Mouse (Mus musculus) MEL (cell line): Measurements from ENCODE around the gene Aplf.

Experiments used
- BHLHE40 ChIP-seq: IDR thresholded peaks from 2 replicates; pipeline ENCODE4 v1.6.1; 2012; ENCODE audit warnings: low read depth, mild to moderate bottlenecking, inconsistent platforms, low read length, improper control_type of control experiment, borderline replicate concordance
- CHD2 ChIP-seq: IDR thresholded peaks from 2 replicates; pipeline ENCODE4 v1.6.1; 2011; ENCODE audit warnings: low read length, improper control_type of control experiment
- CTCF ChIP-seq, 3 experiments: IDR thresholded peaks in 2 of 3; conservative IDR thresholded peaks in 1 of 3; 2 replicates each; pipeline ENCODE4 v1.5.1; 2011 to 2012; ENCODE audit warnings: low read length in 3 of 3, low read depth in 2 of 3, mild to moderate bottlenecking in 2 of 3, improper control_type of control experiment in 1 of 3, inconsistent platforms in 1 of 3, mixed read lengths in 1 of 3, moderate library complexity in 1 of 3; ENCODE audit not compliant: control insufficient read depth in 1 of 3, insufficient read depth in 1 of 3, poor library complexity in 1 of 3, severe bottlenecking in 1 of 3
- NRF1 ChIP-seq: IDR thresholded peaks from 2 replicates; pipeline ENCODE4 v1.6.1; 2014; ENCODE audit warnings: low read depth, mild to moderate bottlenecking, inconsistent platforms, low read length, improper control_type of control experiment, moderate library complexity; ENCODE audit not compliant: poor library complexity, insufficient read depth, severe bottlenecking
- POLR2A ChIP-seq, 2 experiments: IDR thresholded peaks; 2 replicates each; pipeline ENCODE4 v1.6.1; 2011 to 2012; ENCODE audit warnings: low read length in 2 of 2, mild to moderate bottlenecking in 2 of 2, control low read depth in 1 of 2, improper control_type of control experiment in 1 of 2, low read depth in 1 of 2, moderate library complexity in 1 of 2; ENCODE audit not compliant: control insufficient read depth in 1 of 2, insufficient read depth in 1 of 2, poor library complexity in 1 of 2
- RAD21 ChIP-seq: IDR thresholded peaks from 2 replicates; pipeline ENCODE4 v1.6.1; 2011; ENCODE audit warnings: mild to moderate bottlenecking, low read depth, low read length, improper control_type of control experiment
- SIN3A ChIP-seq: IDR thresholded peaks from 2 replicates; pipeline ENCODE4 v1.6.1; 2012; ENCODE audit warnings: low read length, improper control_type of control experiment, inconsistent platforms
- USF1 ChIP-seq: IDR thresholded peaks from 2 replicates; pipeline ENCODE4 v1.6.1; 2014; ENCODE audit warnings: low read depth, mild to moderate bottlenecking, inconsistent platforms, low read length, improper control_type of control experiment, moderate library complexity

DNA sequence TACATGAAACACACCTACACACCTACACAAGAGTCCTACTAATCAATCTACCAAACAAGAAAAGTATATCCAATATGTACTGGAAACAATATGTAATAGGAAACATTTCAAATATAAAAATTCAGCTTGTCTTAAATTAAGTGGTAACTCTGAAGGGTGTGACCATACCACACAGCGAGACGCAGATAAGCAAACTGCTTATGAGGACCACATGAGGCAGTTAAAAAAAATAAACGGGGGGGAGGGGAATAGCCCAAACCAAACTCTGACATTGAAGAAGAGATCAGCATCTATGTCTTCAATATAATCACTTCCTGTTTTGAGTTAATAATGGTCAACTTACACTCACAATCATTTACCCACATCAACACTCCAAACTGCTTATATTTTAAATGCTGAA lies 3.3 kb downstream of the Aplf start:
- TF ChIP-seq NRF1 (no peak), POLR2A (IDR thresholded peaks at IDR 0.05; ENCODE audit: control insufficient read depth in 1 of 2, insufficient read depth in 1 of 2, low read depth in 1 of 2, low read length in 2 of 2, poor library complexity in 1 of 2) (no peak; a peak in 1 of 4 replicates), SIN3A (peak; percentile 89), CTCF (IDR thresholded peaks at IDR 0.05 in 2 of 3, conservative IDR thresholded peaks at IDR 0.05 in 1 of 3; ENCODE audit: control insufficient read depth in 1 of 3, insufficient read depth in 1 of 3, low read depth in 2 of 3, low read length in 3 of 3, poor library complexity in 1 of 3, severe bottlenecking in 1 of 3) (no peak), RAD21 (no peak), CHD2 (peak; percentile 64), BHLHE40 (peak; percentile 42; the same call in 1 of the 2 replicates), USF1 (peak; percentile 54; the same call in 1 of the 2 replicates)
